Mouse (Mus musculus): ENCODE measurements around the gene Zfp366. TPM values are rescaled to one million over a fixed set of nuclear protein-coding genes. Genes with fewer than 3 reads are reported as not detected.
A peak's percentile ranks its signal among the peaks of the same experiment; 100 is the strongest.
"Not testable (repeated sequence)": the region's sequence is repeated elsewhere in the genome, so short reads cannot be mapped to it uniquely, and the experiment has no call there.

Gene Zfp366
- polyA plus RNA-seq, 1 experiment from 2014 or later, result 0.64 TPM

DNA sequence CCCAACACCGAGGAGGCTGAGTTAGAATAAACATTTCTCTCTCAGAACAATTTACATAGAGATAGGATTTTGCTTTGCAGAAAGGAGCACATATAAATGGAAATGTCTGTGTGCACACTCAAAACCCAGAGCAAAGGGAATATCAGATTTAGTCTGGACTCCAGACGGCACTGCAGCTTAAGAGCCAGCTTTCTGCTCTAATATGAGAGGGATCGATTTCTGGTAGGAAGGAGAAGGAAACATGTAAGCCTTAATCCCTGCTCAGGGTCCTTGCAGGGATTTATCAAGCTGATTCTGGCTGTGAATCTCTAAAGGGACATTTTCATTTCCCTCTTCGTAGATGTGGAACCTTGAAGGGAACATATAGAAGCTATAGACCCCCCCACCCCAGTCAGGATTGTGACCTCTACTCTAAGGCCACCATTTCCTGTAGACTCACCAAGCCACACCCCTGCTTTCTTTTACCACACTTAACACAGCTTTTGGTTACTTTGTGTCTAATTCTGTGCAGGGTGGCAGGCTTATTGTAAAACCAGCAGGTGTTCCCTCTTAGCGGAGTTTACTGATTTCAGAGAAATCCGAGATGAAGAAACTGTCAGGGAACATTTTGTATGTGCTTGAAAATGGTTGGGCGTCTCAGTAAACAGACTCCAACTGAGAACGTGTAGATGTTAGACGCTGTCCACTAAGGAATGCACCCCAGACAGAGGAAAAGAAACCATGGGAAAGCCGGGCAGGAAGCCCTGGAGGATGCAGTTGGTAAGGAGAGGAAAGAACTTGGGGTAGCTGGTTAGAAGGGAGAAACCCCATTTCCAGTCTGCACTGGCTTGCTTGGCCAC is 20.9 kb upstream of the Zfp366 start:
- WGBS, result 59% methylated on average over 10 of the region's 10 CpGs
- peak overlapping the region; percentile 1; the same call in 1 of the 2 replicates for H3K27ac ChIP-seq
- no peak overlapping the region for H3K4me3 ChIP-seq
- H3K27me3 ChIP-seq, result no peaks in the 10 kb centered on the region
- H3K4me2 ChIP-seq, result no peak overlapping the region
- no peak overlapping the region for H3K9ac ChIP-seq
- H3K36me3 ChIP-seq, result no peaks in the 10 kb centered on the region
- H3K9me3 ChIP-seq, result no peaks in the 10 kb centered on the region
- no peak for ATAC-seq (ENCODE audit: low FRiP score)
- 0 out of 2 replicates have a peak, but pooled peaks cover 6% of the 10 kb centered on the region for H3K4me1 ChIP-seq (replicated peaks)

DNA sequence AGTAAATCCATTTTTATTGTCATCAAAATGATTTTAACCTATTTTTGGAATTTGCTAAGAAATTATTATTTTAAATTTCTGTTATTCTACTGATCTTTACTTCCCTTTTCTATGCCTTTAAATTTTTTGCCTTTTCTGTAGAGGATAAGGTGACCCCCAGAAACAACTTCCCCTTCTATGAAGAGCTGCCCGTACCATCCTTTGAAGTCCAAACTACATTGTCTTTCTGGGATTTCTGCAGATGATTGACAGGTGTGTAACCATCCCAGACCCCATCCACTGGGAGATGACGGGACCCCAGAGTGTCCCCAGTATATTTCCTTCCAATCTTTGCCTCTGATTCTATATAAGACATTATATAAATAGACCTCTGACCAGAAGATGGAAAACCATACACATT is 20.3 kb upstream of the Zfp366 start:
- Histone ChIP-seq H3K4me2 (no peak overlapping the region), H3K36me3 (no peaks in the 10 kb centered on the region), H3K9ac (no peak overlapping the region), H3K9me3 (no peaks in the 10 kb centered on the region), H3K27ac (no peak overlapping the region), H3K27me3 (no peaks in the 10 kb centered on the region), H3K4me3 (no peak overlapping the region), H3K4me1 (replicated peaks) (0 out of 2 replicates have a peak, but pooled peaks cover 6% of the 10 kb centered on the region)
- ATAC-seq (ENCODE audit: low FRiP score), result no peak
- 71% methylated on average over 2 of the region's 2 CpGs for WGBS

DNA sequence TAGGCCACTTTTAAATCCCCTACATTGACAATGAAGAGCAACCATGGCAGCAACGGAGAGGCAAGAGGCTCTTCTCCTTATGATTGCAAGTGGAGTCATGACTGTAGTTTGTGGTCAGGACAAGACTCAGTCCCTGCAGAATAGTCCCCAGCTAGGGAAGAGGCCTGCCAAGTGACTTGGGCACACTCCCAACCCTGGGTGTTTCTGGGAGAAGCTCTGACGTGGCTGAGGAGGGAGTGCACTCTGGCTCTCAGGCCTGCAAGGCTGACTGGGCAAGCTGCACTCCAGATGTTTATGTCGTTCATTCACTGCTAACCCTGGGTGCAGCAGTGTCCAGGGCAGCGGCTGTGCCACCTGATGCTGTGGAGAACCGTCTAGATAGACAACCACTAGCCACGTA is 15.2 kb upstream of the Zfp366 start:
- H3K27me3 ChIP-seq, result no peaks in the 10 kb centered on the region
- ATAC-seq (ENCODE audit: low FRiP score), result no peak
- no peak overlapping the region for H3K9ac ChIP-seq
- no peak overlapping the region for H3K4me2 ChIP-seq
- 83% methylated on average over 6 of the region's 6 CpGs for WGBS
- no peak overlapping the region for H3K27ac ChIP-seq
- H3K36me3 ChIP-seq, result no peaks in the 10 kb centered on the region
- no peaks in the 10 kb centered on the region for H3K9me3 ChIP-seq
- no peaks in the 10 kb centered on the region for H3K4me1 ChIP-seq (replicated peaks)
- H3K4me3 ChIP-seq, result no peak overlapping the region

GRCm38 (mm10) chr13:99170337-99170736 is 14.3 kb upstream of the Zfp366 start:
- H3K9me3 ChIP-seq, result no peaks in the 10 kb centered on the region
- H3K4me2 ChIP-seq, result no peak overlapping the region
- 46% methylated on average over 2 of the region's 2 CpGs for WGBS
- no peaks in the 10 kb centered on the region for H3K27me3 ChIP-seq
- H3K36me3 ChIP-seq, result no peaks in the 10 kb centered on the region
- H3K27ac ChIP-seq, result no peak overlapping the region
- no peak overlapping the region for H3K9ac ChIP-seq
- no peaks in the 10 kb centered on the region for H3K4me1 ChIP-seq (replicated peaks)
- no peak overlapping the region for H3K4me3 ChIP-seq
- no peak for ATAC-seq (ENCODE audit: low FRiP score)

DNA sequence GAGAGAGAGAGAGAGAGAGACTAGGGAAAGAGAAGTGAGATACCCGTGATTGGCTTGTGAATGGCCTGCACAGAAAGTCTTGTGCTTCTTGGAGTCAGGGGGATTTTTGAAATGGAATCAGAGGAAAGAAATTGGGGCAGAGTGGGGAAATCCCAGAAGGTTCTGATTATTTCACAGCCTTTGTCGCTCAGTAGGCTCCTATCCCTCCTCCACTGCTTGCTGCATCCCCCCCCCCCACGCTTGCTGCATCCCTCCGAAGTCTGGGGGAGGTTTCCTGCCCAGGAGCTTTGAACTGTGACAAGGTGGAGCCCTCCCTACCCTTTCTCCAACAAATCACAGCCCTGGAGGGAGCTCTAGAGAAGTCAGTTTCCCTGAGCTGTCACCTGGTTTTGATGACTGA is 10.8 kb upstream of the Zfp366 start:
- no peak overlapping the region for H3K9ac ChIP-seq
- ATAC-seq (ENCODE audit: low FRiP score), result no peak
- no peaks in the 10 kb centered on the region for H3K36me3 ChIP-seq
- H3K9me3 ChIP-seq, result no peaks in the 10 kb centered on the region
- no peaks in the 10 kb centered on the region for H3K4me1 ChIP-seq (replicated peaks)
- H3K4me3 ChIP-seq, result no peak overlapping the region
- H3K27ac ChIP-seq, result no peak overlapping the region
- 29% methylated on average over 4 of the region's 4 CpGs for WGBS
- H3K4me2 ChIP-seq, result no peak overlapping the region
- no peaks in the 10 kb centered on the region for H3K27me3 ChIP-seq

- not testable (repeated sequence) for ATAC-seq (ENCODE audit: low FRiP score); H3K4me3 ChIP-seq; H3K36me3 ChIP-seq; H3K4me2 ChIP-seq; H3K27ac ChIP-seq; H3K27me3 ChIP-seq; H3K9ac ChIP-seq; H3K9me3 ChIP-seq; H3K4me1 ChIP-seq (replicated peaks)
- 87% methylated on average over 3 of the region's 3 CpGs for WGBS
Measured at GRCm38 (mm10) chr13:99182828-99183227, 1.8 kb upstream of the Zfp366 start.

GRCm38 (mm10) chr13:99183257-99183895 is 1.2 kb upstream of the Zfp366 start:
- Histone ChIP-seq H3K4me1 (replicated peaks) (0 out of 2 replicates have a peak, but pooled peaks cover 11% of the 10 kb centered on the region), H3K36me3 (no peaks in the 10 kb centered on the region), H3K9ac (no peak overlapping the region), H3K27ac (no peak overlapping the region), H3K4me3 (no peak overlapping the region), H3K4me2 (no peak overlapping the region), H3K27me3 (no peaks in the 10 kb centered on the region), H3K9me3 (no peaks in the 10 kb centered on the region)
- no peak for ATAC-seq (ENCODE audit: low FRiP score)
- 92% methylated on average over 3 of the region's 3 CpGs for WGBS

DNA sequence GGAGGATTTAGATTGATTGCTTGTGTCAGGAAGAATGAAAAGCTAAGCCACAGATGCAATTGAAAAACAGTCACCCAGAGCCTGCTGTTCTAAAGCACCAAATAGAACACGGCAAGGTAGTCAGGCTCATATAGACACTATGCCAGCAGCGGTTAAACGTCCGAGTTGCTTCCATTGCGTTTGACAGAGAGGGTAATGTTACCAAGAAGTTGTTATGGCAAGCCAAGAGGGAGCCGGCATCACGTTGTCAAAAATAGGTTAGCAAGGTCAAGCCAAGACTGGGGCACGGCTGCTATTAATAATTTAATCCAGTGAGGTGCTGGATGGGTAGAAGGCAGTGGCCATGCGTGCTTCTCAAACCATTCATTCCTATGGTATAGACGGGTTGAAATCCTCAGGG is 950 bp downstream of the Zfp366 start:
- no peak overlapping the region for H3K9ac ChIP-seq
- ATAC-seq (ENCODE audit: low FRiP score), result no peak
- H3K27ac ChIP-seq, result no peak overlapping the region
- no peak overlapping the region for H3K4me2 ChIP-seq
- H3K4me1 ChIP-seq (replicated peaks), result 0 out of 2 replicates have a peak, but pooled peaks cover 21% of the 10 kb centered on the region
- H3K4me3 ChIP-seq, result no peak overlapping the region
- no peaks in the 10 kb centered on the region for H3K9me3 ChIP-seq
- H3K27me3 ChIP-seq, result no peaks in the 10 kb centered on the region
- H3K36me3 ChIP-seq, result no peaks in the 10 kb centered on the region
- WGBS, result 69% methylated on average over 10 of the region's 10 CpGs

GRCm38 (mm10) chr13:99186138-99186853 is 1.7 kb downstream of the Zfp366 start:
- WGBS, result 87% methylated on average over 10 of the region's 10 CpGs
- Histone ChIP-seq H3K4me3 (peak overlapping the region; percentile 7; the same call in 1 of the 2 replicates), H3K9ac (no peak overlapping the region), H3K27me3 (no peaks in the 10 kb centered on the region), H3K4me2 (no peak overlapping the region), H3K36me3 (no peaks in the 10 kb centered on the region), H3K9me3 (no peaks in the 10 kb centered on the region), H3K4me1 (replicated peaks) (0 out of 2 replicates have a peak, but pooled peaks cover 27% of the 10 kb centered on the region), H3K27ac (no peak overlapping the region)
- ATAC-seq (ENCODE audit: low FRiP score), result no peak

- 88% methylated on average over 7 of the region's 7 CpGs for WGBS
- H3K36me3 ChIP-seq, result no peaks in the 10 kb centered on the region
- no peak overlapping the region for H3K27ac ChIP-seq
- H3K27me3 ChIP-seq, result no peaks in the 10 kb centered on the region
- no peak overlapping the region for H3K4me2 ChIP-seq
- H3K4me3 ChIP-seq, result no peak overlapping the region
- 0 out of 2 replicates have a peak, but pooled peaks cover 27% of the 10 kb centered on the region for H3K4me1 ChIP-seq (replicated peaks)
- no peak overlapping the region for H3K9ac ChIP-seq
- H3K9me3 ChIP-seq, result no peaks in the 10 kb centered on the region
- ATAC-seq (ENCODE audit: low FRiP score), result no peak
Measured at GRCm38 (mm10) chr13:99186859-99187258, 2.2 kb downstream of the Zfp366 start.

GRCm38 (mm10) chr13:99187456-99187855 is 2.8 kb downstream of the Zfp366 start:
- H3K4me2 ChIP-seq, result no peak overlapping the region
- 0 out of 2 replicates have a peak, but pooled peaks cover 27% of the 10 kb centered on the region for H3K4me1 ChIP-seq (replicated peaks)
- H3K36me3 ChIP-seq, result no peaks in the 10 kb centered on the region
- no peaks in the 10 kb centered on the region for H3K9me3 ChIP-seq
- H3K9ac ChIP-seq, result no peak overlapping the region
- ATAC-seq (ENCODE audit: low FRiP score), result no peak
- H3K27me3 ChIP-seq, result no peaks in the 10 kb centered on the region
- no peak overlapping the region for H3K27ac ChIP-seq
- 90% methylated on average over 11 of the region's 11 CpGs for whole genome bisulfite sequencing
- H3K4me3 ChIP-seq, result no peak overlapping the region

GRCm38 (mm10) chr13:99188625-99189024 is 4.0 kb downstream of the Zfp366 start:
- H3K27ac ChIP-seq, result no peak overlapping the region
- 51% methylated on average over 8 of the region's 8 CpGs for WGBS
- H3K9ac ChIP-seq, result no peak overlapping the region
- no peaks in the 10 kb centered on the region for H3K9me3 ChIP-seq
- no peak overlapping the region for H3K4me3 ChIP-seq
- 0 out of 2 replicates have a peak, but pooled peaks cover 27% of the 10 kb centered on the region for H3K4me1 ChIP-seq (replicated peaks)
- H3K36me3 ChIP-seq, result no peaks in the 10 kb centered on the region
- ATAC-seq (ENCODE audit: low FRiP score), result no peak
- H3K4me2 ChIP-seq, result no peak overlapping the region
- no peaks in the 10 kb centered on the region for H3K27me3 ChIP-seq
